Mouse (Mus musculus): ENCODE measurements around the gene Rnasel. TPM values are rescaled to one million over a fixed set of nuclear protein-coding genes. Genes with fewer than 3 reads are reported as not detected.

The Rnasel gene
- polyA plus RNA-seq, 1 experiment from 2014 or later: 15.3 TPM

DNA sequence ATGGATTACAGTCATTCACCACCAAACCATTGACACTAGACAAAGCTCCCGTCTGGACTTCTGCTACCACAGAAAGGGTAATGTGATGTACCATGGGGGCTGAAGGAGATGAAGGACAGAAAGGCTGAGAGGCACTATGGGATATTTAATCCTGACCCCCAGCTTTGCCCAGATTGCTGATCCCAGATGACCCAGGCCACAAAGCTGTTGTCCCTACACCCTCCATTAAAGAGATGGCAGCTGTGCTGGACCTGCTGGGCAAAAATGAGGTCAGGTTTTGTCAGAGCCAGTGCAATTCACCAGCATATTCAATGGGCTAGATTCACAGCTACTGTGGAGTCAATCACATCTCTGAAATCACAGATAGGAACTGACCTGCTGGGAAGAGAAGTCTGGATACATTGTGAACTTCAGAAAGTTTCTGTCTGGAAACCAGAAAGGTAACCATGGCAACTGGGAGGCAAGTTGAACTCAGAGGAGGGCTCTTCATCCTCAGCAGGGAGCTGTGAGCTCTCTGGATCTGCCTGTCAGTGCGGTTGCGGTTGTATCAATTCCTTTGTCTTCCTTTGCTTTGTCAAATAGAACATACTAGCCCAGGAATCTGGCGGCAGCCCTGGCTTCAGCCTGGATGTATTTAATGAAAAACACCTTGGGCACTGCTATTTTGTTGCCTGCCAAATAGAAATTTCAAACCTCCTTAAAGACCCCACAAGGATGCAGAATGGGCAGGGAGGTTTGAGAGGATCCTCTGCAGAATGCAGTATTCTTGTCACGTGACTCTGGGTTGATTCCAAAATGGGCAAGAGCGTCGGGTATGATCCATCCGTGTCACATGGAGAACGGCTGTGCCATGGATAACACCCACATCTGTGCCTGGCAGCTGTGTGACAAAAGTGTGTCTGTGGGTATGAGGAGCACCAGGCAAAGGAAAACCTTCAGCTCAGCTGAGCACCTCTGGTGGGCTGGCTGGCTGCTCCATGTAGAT, 11.8 kb upstream of the Rnasel start:
- H3K9me3 ChIP-seq: no peaks in the 10 kb centered on the region
- no peaks in the 10 kb centered on the region for H3K36me3 ChIP-seq
- no peak overlapping the region for H3K27ac ChIP-seq
- peaks cover 32% of the 10 kb centered on the region for H3K4me1 ChIP-seq
- 0 out of 2 replicates have a peak overlapping the region, but pooled peaks have one; percentile 3 for H3K4me2 ChIP-seq (replicated peaks)
- H3K9ac ChIP-seq: no peak overlapping the region
- WGBS: 42% methylated on average over 9 of the region's 9 CpGs
- no peak for ATAC-seq (ENCODE audit: insufficient number of reproducible peaks, insufficient read depth, low FRiP score, low TSS enrichment)
- H3K27me3 ChIP-seq: peaks cover 34% of the 10 kb centered on the region
- H3K4me3 ChIP-seq: no peak overlapping the region

DNA sequence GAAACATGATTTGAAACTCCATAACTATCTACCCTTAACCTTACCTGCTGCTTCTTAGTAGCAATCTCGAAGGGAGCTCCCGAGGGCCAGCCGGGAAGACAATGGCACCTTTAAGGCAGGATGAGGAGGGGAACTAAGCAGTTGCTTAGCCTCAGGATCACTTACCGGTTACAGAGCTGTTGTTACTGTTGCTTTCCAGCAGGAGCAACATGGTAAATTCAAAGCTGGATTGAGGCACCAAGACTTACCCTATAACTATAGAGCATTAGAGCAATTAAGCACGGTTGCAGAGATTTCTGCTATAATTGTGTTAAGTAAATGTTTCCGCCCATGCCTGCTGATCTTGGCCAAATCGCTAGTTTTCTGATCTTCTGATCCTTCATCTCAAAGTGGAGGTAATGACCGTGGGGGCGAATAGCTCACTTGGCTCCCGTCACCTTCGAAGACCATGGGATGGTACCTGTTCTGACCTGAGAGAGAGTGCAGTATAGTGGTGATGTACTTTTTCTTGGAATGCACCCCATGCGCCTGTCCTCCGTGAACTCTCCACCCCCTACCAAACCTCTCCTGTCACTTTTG, 9.7 kb upstream of the Rnasel start:
- no peak overlapping the region for H3K27ac ChIP-seq
- H3K4me2 ChIP-seq (replicated peaks): peak overlapping the region; percentile 76
- H3K4me3 ChIP-seq: peak overlapping the region; percentile 44
- no peaks in the 10 kb centered on the region for H3K36me3 ChIP-seq
- H3K4me1 ChIP-seq: peaks cover 19% of the 10 kb centered on the region
- 13% methylated on average over 13 of the region's 13 CpGs for WGBS
- H3K9me3 ChIP-seq: no peaks in the 10 kb centered on the region
- peaks cover 31% of the 10 kb centered on the region for H3K27me3 ChIP-seq
- no peak for ATAC-seq (ENCODE audit: insufficient number of reproducible peaks, insufficient read depth, low FRiP score, low TSS enrichment)
- peak overlapping the region; percentile 45; the same call in 1 of the 2 replicates for H3K9ac ChIP-seq

DNA sequence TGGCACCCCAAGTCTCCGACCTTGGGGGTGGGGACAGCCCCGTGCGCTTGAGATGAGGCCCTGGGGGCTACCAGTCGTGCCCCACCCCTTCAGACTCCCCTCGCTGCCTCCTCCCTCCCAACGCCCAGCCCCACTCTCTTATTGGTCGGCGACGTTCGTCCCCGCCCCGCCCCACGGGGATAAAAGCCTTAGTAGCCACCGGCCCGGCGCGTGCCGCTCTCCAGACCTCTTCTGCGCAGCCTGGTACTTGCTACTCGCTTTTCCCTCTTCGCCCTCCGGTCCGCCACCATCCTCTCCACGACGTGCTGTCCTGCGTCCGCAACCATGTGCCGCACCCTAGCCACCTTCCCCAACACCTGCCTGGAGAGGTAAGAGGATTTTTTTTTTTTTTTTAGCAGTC, 9.1 kb upstream of the Rnasel start, which contains the start of gene Rgs16:
TSS of gene Rgs16 (plus strand) at position 205 of the 400 bp plus-strand sequence.
- peak within 1 kb of the TSS; percentile 76 for H3K4me2 ChIP-seq (replicated peaks)
- ATAC-seq (ENCODE audit: insufficient number of reproducible peaks, insufficient read depth, low FRiP score, low TSS enrichment): peak; percentile 43; the same call in 1 of the 2 replicates
- H3K9ac ChIP-seq: peak within 1 kb of the TSS; percentile 45
- H3K27me3 ChIP-seq: peaks cover 31% of the 10 kb centered on the region
- WGBS: under 1% methylated on average over 27 of the region's 28 CpGs
- peak within 1 kb of the TSS; percentile 44 for H3K4me3 ChIP-seq
- no peaks in the 10 kb centered on the region for H3K36me3 ChIP-seq
- H3K27ac ChIP-seq: no peak within 1 kb of the TSS
- peaks cover 19% of the 10 kb centered on the region for H3K4me1 ChIP-seq
- H3K9me3 ChIP-seq: no peaks in the 10 kb centered on the region

DNA sequence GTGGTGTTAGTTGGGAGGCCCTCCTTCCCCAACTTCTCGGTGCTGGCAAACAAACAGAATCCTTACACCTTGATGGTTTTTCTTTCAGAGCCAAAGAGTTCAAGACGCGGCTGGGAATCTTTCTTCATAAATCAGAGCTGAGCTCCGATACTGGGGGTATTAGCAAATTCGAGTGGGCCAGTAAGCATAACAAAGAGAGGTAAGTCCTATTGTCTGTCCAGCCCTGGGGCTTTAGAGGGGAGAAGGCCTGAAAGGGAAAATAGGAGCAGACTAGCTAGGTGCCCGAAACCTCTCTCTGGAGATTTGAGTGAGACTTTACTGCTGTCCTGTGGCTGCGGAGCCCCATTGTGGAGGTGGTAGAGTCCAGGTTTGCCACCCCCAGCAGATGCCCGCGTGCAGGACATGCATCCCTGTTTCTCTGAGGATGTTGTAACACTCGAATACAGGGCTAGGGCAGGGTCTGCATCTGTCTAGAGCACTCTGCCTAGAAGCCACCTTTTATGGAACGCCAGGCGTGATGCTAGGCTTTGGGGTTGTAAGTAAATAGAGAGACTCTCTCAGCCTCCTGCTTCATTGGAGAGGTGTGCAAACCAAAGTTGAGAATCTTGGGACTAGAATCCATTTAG, 8.3 kb upstream of the Rnasel start:
- peak overlapping the region; percentile 76 for H3K4me2 ChIP-seq (replicated peaks)
- peaks cover 19% of the 10 kb centered on the region for H3K4me1 ChIP-seq
- H3K27ac ChIP-seq: no peak overlapping the region
- H3K36me3 ChIP-seq: no peaks in the 10 kb centered on the region
- no peak for ATAC-seq (ENCODE audit: insufficient number of reproducible peaks, insufficient read depth, low FRiP score, low TSS enrichment)
- H3K4me3 ChIP-seq: peak overlapping the region; percentile 44
- H3K9ac ChIP-seq: peak overlapping the region; percentile 45
- H3K27me3 ChIP-seq: peaks cover 31% of the 10 kb centered on the region
- no peaks in the 10 kb centered on the region for H3K9me3 ChIP-seq
- 24% methylated on average over 12 of the region's 12 CpGs for WGBS

DNA sequence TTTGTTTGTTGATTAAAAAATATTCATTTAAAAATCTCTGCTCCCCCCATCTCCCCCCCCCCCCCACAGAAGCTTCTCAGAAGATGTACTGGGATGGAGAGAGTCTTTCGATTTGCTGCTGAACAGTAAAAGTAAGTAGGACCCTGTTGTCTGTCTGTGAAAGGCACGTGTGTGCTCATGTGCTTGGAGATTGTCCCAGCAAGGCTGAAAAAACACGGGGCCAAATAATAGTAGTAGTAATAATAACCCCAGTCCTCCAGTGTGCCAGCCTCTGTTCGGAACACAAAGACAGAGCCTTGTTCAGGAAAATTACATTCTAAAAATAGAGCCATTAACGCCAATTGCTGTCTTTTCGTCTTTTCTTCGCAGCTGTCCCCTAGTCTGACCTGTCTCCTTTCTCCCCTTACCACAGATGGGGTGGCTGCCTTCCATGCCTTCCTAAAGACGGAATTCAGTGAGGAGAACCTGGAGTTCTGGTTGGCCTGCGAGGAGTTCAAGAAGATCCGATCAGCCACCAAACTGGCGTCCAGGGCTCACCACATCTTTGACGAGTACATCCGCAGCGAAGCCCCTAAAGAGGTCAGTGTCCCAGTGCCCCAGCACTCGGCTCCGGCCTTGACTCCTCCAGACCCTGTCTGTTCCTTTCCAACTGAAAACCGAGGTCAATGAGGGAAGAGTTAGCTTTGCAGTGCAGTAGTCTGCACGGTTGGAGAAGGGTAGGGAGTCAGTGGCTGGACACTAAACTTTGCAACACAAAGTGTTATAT, 7.5 kb upstream of the Rnasel start:
- ATAC-seq (ENCODE audit: insufficient number of reproducible peaks, insufficient read depth, low FRiP score, low TSS enrichment): no peak
- Histone ChIP-seq H3K36me3 (no peaks in the 10 kb centered on the region), H3K4me1 (peaks cover 18% of the 10 kb centered on the region), H3K4me2 (replicated peaks) (peak overlapping the region; percentile 76), H3K27me3 (peaks cover 31% of the 10 kb centered on the region), H3K9ac (0 out of 2 replicates have a peak overlapping the region, but pooled peaks have one; percentile 45), H3K4me3 (peak overlapping the region; percentile 44), H3K9me3 (no peaks in the 10 kb centered on the region), H3K27ac (no peak overlapping the region)
- WGBS: 50% methylated on average over 18 of the region's 18 CpGs

DNA sequence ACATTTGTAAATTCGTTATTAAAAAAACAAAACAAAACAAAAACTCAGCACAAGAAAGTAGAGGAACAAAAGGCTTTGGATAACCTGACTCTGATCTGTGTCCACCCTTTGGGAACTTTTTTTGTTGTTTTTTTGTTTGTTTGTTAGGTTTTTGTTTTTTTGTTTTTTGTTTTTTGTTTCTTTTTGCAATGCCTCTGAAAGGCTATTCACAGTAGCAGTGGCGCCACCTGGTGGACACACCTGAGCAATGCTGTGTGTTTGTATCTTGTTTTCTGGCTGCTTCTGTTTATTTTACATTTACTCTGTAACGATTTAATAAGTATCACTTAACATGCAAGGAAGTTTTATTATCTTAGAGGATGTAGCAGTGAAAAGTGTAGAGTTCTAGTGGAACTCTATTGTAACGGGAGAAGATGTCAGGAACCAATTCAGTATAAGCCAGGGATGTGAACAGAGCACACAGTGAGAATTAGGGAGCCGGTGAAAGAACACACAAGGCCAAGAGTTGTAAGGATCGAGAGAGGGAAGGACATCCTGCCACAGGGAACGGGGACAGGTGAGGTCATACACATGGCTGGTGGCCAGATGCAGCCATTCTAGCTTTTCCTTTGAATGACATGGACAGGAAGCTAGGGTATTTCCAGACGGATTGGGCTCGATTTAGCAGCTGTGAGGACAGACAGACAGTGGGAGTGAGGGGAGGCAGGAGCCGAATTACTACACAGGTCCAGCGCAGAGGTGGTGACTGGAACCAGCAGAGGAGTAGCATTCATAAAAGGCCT, 6.7 kb upstream of the Rnasel start:
- no peaks in the 10 kb centered on the region for H3K36me3 ChIP-seq
- ATAC-seq (ENCODE audit: insufficient number of reproducible peaks, insufficient read depth, low FRiP score, low TSS enrichment): no peak
- H3K9ac ChIP-seq: no peak overlapping the region
- peaks cover 9% of the 10 kb centered on the region for H3K4me1 ChIP-seq
- H3K27me3 ChIP-seq: peaks cover 31% of the 10 kb centered on the region
- no peak overlapping the region for H3K27ac ChIP-seq
- WGBS: 54% methylated on average over 11 of the region's 11 CpGs
- H3K9me3 ChIP-seq: no peaks in the 10 kb centered on the region
- no peak overlapping the region for H3K4me3 ChIP-seq
- peak overlapping the region; percentile 76; the same call in 1 of the 2 replicates for H3K4me2 ChIP-seq (replicated peaks)

DNA sequence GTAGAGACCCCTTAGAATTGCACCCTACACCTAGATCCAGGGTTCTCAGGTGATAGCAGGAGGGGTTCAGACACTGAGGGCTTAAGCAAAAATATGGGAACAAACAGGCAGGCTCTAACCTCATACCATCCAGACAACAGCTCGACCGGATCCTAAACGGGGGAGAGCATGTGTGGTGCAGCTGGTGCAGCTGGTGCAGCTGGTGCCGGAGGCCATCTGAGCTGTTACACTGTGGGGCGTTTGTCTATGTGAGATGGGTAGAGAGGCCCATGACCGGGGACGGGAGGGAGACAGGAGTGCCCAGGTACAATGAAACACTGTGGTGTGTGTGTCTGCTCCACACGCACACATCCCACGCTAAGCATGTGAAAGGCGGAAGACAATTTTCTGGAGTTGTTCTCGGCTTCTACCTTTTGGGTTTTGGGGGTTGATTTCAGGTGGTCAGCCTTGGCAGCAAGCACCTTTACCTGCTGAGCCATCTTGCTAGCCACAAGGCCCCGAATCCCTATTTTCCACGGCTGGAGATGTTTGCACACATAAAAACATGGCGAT, 3.0 kb upstream of the Rnasel start:
- no peak overlapping the region for H3K27ac ChIP-seq
- no peak; the same call in 1 of the 2 replicates for ATAC-seq (ENCODE audit: insufficient number of reproducible peaks, insufficient read depth, low FRiP score, low TSS enrichment)
- no peak overlapping the region for H3K9ac ChIP-seq

DNA sequence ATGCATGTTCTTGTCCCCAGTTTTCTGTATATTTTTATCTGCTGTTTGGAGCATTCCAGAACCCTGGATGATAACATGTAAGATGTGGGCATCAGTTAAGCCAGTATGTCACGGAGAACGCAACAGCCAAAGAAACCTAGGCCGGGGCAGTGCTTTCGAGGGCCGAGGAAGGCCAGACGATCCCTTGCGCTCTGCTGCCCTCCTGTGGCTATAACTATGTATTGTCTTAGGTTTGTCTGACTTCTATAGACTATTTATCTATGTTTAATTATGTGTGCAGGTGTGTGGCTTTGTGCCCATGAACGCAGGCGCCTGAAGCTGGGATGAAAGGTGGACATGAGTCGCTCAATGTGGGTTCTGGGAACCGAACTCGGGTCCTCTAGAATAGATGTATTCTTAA, 2.5 kb upstream of the Rnasel start:
- H3K4me2 ChIP-seq (replicated peaks): no peak overlapping the region
- peaks cover 4% of the 10 kb centered on the region; the same call in 1 of the 2 replicates for H3K27me3 ChIP-seq
- no peak overlapping the region for H3K27ac ChIP-seq
- H3K36me3 ChIP-seq: no peaks in the 10 kb centered on the region
- H3K9me3 ChIP-seq: no peaks in the 10 kb centered on the region
- no peak overlapping the region for H3K9ac ChIP-seq
- 3% methylated on average over 12 of the region's 12 CpGs for WGBS
- peaks cover 5% of the 10 kb centered on the region; the same call in 1 of the 2 replicates for H3K4me1 ChIP-seq
- H3K4me3 ChIP-seq: no peak overlapping the region
- no peak for ATAC-seq (ENCODE audit: insufficient number of reproducible peaks, insufficient read depth, low FRiP score, low TSS enrichment)

More for the DNA sequence above, 3.0 kb upstream of the Rnasel start:
- peaks cover 8% of the 10 kb centered on the region for H3K27me3 ChIP-seq
- no peak overlapping the region for H3K4me3 ChIP-seq
- no peaks in the 10 kb centered on the region for H3K9me3 ChIP-seq
- no peaks in the 10 kb centered on the region for H3K36me3 ChIP-seq
- WGBS: 72% methylated on average over 14 of the region's 14 CpGs
- peaks cover 4% of the 10 kb centered on the region; the same call in 1 of the 2 replicates for H3K4me1 ChIP-seq
- H3K4me2 ChIP-seq (replicated peaks): no peak overlapping the region

DNA sequence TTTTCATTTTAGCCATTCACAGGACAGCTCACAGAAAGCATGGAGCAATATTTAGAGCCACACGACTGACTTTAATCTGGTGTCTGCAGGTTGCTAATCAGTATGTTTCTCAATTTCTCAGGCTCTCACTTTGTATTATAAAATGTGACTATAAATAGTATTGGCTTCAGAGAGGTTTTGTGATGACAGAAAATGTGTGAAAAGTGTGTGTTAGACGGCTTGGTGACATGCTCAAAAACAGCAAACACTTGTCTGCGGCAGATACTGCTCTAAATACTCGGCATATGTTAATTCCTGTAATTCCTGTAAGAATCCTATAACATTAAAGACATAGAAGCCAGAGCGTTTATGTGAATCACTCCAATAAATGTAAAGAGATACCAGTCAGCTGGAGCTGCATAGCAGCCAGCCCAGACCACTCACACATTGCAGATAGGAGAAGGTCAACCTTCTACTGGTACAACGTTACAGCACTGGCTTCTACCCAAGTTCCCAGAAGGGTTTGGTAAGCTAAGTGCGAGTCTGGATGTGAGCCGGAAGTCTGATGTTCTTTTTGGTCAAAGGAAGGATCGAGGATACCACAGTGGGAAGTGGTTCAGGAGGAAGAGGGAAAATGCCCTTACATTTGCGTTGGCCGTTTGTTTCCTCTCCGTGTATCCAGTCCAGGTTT, 1.2 kb upstream of the Rnasel start:
- Histone ChIP-seq H3K4me2 (replicated peaks) (no peak overlapping the region), H3K9me3 (no peaks in the 10 kb centered on the region), H3K27me3 (no peaks in the 10 kb centered on the region), H3K9ac (no peak overlapping the region), H3K36me3 (no peaks in the 10 kb centered on the region), H3K4me3 (no peak overlapping the region), H3K4me1 (peaks cover 9% of the 10 kb centered on the region; the same call in 1 of the 2 replicates), H3K27ac (no peak overlapping the region)
- no peak for ATAC-seq (ENCODE audit: insufficient number of reproducible peaks, insufficient read depth, low FRiP score, low TSS enrichment)
- WGBS: 73% methylated on average over 12 of the region's 12 CpGs

DNA sequence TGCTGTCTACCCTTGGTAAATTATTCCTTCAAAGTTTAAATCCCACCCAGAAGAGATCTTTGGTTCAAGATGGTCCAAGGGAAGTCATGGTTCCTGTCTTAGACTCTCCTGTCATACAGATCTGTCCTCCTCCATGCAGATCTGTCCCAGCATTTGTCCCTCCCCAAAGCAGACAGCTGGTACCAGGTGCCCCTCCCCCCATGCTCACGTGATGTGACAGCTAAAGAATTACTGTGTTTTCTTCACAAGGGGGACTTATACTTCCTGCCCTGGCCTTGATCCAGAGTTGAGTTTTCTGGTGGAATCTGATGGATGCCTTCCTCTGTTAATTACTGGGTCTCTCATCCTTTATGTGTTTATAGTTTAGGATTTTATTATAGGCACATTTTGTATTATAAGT, 677 bp upstream of the Rnasel start:
- Histone ChIP-seq H3K4me2 (replicated peaks) (no peak overlapping the region), H3K4me3 (no peak overlapping the region), H3K27ac (no peak overlapping the region), H3K27me3 (no peaks in the 10 kb centered on the region), H3K36me3 (no peaks in the 10 kb centered on the region; the same call in 1 of the 2 replicates), H3K4me1 (peaks cover 9% of the 10 kb centered on the region; the same call in 1 of the 2 replicates), H3K9me3 (no peaks in the 10 kb centered on the region), H3K9ac (no peak overlapping the region)
- WGBS: 4% methylated on average over 1 of the region's 1 CpGs
- no peak for ATAC-seq (ENCODE audit: insufficient number of reproducible peaks, insufficient read depth, low FRiP score, low TSS enrichment)
